Mouse (Mus musculus): ENCODE measurements around the gene Slc25a45.

GRCm38 (mm10) chr19:5923990-5924712 lies 46.5 kb downstream of the Slc25a45 start:
- TF ChIP-seq CTCF (IDR thresholded peaks at IDR 0.05; ENCODE audit: control insufficient read depth, insufficient read depth, low read length) (peak; percentile 84), POLR2A (IDR thresholded peaks at IDR 0.05; ENCODE audit: borderline replicate concordance, control insufficient read depth, low read depth, low read length) (no peak)
